ENCODE assay signal across 19 mouse cellular contexts in the genomic region with DNA sequence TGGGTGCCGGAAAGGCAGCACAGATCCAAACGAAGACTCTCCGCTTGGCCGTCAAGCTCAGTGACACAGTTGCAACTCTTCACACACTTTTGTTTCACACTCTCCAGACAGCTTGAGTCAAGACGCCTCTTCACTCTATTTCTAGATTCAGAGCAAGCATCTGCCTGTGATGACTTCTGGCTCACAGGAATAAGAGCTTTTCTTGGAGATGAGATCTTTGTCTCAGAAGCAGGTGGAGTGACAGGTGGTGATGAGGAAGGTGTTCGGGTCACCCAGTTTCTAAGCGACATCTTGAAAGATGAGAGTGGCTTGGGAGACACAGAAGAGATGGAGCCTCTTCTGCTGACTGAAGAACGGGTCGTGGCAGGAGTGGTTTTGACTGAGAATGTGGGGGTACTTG. TPM values are rescaled to one million over a fixed set of nuclear protein-coding genes. Genes with fewer than 3 reads are reported as not detected.
DNase-seq lines count a peak whose midpoint lies in the region; TF ChIP-seq lines count a peak whose summit lies in the region.
"Had no signal": no experiment of that assay in that cellular context is flagged by ENCODE, and none has a peak within 500 bp of the region (broad histone marks: within the 10 kb centered on the region; RNA-seq: fewer than 3 reads in every experiment).

No protein-coding gene starts in this region.

- H3K27ac ChIP-seq in layer of hippocampus, adult 2 months = no peak overlapping the region
- H3K27ac ChIP-seq in left cerebral cortex, adult 2 months = peak overlapping the region; percentile 86
- H3K27ac ChIP-seq: hindbrain, embryonic 14.5 days; intestine, embryonic 15.5 days; kidney, postnatal 0 days; liver, embryonic 13.5 days; lung, embryonic 15.5 days had no signal

- intact Hi-C loops in left cerebral cortex, adult 2 months (cut with DNase I) = loop anchor here (1.0 to 2.0 kb wide), 2 partner anchors 71 to 128 kb away; no protein-coding TSS in a partner anchor

- H3K4me3 ChIP-seq in layer of hippocampus, adult 2 months = no peak overlapping the region
- H3K4me3 ChIP-seq in left cerebral cortex, adult 2 months = peak overlapping the region; percentile 45
- H3K4me3 ChIP-seq: erythroblast, embryonic 14.5 days; intestine, embryonic 15.5 days; liver, embryonic 13.5 days; lung, embryonic 15.5 days had no signal

- TF ChIP-seq CTCF in layer of hippocampus, adult 2 months (conservative IDR thresholded peaks at IDR 0.05) = no peak
- TF ChIP-seq CTCF in left cerebral cortex, adult 2 months (IDR thresholded peaks at IDR 0.05) = no peak

- DNase-seq in layer of hippocampus, adult 2 months (ENCODE audit: low spot score in 2 of 2) = peak; percentile 14 to 19
- DNase-seq in layer of hippocampus, postnatal 25 days (ENCODE audit: extremely low spot score in 1 of 2, low spot score in 1 of 2) = no peak
- DNase-seq in frontal cortex, adult 2 months (ENCODE audit: extremely low spot score in 1 of 2, low spot score in 1 of 2) = peak; percentile 79
- peak; percentile 43 to 57 for DNase-seq in left cerebral cortex, adult 2 months (ENCODE audit: extremely low spot score in 1 of 2, low spot score in 2 of 2)
- peak; percentile 53 to 79 for DNase-seq in right cerebral cortex, postnatal 10 days (ENCODE audit: low spot score in 2 of 2)
- no peak for DNase-seq in ovary, adult 18-20 months (ENCODE audit: low spot score)
- DNase-seq in adrenal gland, adult (ENCODE audit: inconsistent age in 2 of 2, low spot score in 1 of 2) = no peak
- no peak for DNase-seq in kidney, adult 8-10 months
- DNase-seq: adrenal gland, postnatal 14 days; cerebellum, adult 18-20 months; gastrocnemius, postnatal 25 days; heart, postnatal 14 days; liver, embryonic 13.5 days; midbrain, embryonic 14.5 days had no signal

RNA-seq across cellular contexts. Expression of a gene that starts 34.3 kb away (rescaled TPM):
- total RNA-seq in layer of hippocampus, adult 2 months (2021) = 1 to 10 TPM in 1 of 2 experiments, under 1 TPM in 1; 0.61 to 1.1 TPM
- 1 to 10 TPM; 1.2 TPM for total RNA-seq in layer of hippocampus, postnatal 25 days (2021)
- 3.5 and 4.3 TPM in 2 replicates for polyA plus RNA-seq in frontal cortex, adult 2 months (2012; rRNA removed)
- 1 to 10 TPM; 6.9 to 8.1 TPM for total RNA-seq in left cerebral cortex, adult 2 months (2021)

RNA-seq across cellular contexts. Expression of a gene that starts 34.4 kb away (rescaled TPM):
- total RNA-seq in layer of hippocampus, adult 2 months (2021) = 10 to 100 TPM; 23.2 to 25.8 TPM
- 10 to 100 TPM; 24.0 to 25.4 TPM for total RNA-seq in layer of hippocampus, postnatal 25 days (2021)
- 43.5 and 44.2 TPM in 2 replicates for polyA plus RNA-seq in frontal cortex, adult 2 months (2012; rRNA removed)
- total RNA-seq in left cerebral cortex, adult 2 months (2021) = 10 to 100 TPM; 32.7 to 34.9 TPM

Comparison
In these comparisons a context has a peak if more than half of its experiments do, and no peak if none do; other contexts are left out.
1. DNase-seq: peak in layer of hippocampus, adult 2 months (2 of 2), frontal cortex, adult 2 months (2 of 2), left cerebral cortex, adult 2 months (2 of 2) and right cerebral cortex, postnatal 10 days (2 of 2); none in layer of hippocampus, postnatal 25 days (0 of 2), ovary, adult 18-20 months (single experiment), adrenal gland, adult (0 of 2) and kidney, adult 8-10 months (0 of 2).